Mouse (Mus musculus) T-helper 2 cell (primary cell): ENCODE measurements at regions not wholly inside any gene's neighbourhood (a gene's known extent, or its start where the extent isn't known, plus 50 kb on each side); places are given as distances from the start of the nearest gene placed in this dataset.

ENCODE experiments used
- in situ Hi-C: fragments of 300-600 bp; cut with MboI, MseI; formaldehyde crosslinking; loops from one replicate; pipeline ENCODE4 v1.15.1; 2025; ENCODE audit warnings: high pct_unique_total_duplicates

GRCm38 (mm10) chr15:70276838-70277237 lies 3557.5 kb upstream of the Gm6569 start:
- in situ Hi-C loops = no loop called here

GRCm38 (mm10) chr15:70321781-70322180 lies 3512.6 kb upstream of the Gm6569 start:
- in situ Hi-C loops = no loop called here

GRCm38 (mm10) chr15:70339241-70339640 lies 3495.1 kb upstream of the Gm6569 start:
- in situ Hi-C loops = no loop called here

GRCm38 (mm10) chr15:70341401-70341800 lies 3493.0 kb upstream of the Gm6569 start:
- in situ Hi-C loops = loop anchor here (10.0 kb wide), 1 partner anchor 1867 kb away; no protein-coding TSS in a partner anchor

- in situ Hi-C loops = no loop called here
Observed at GRCm38 (mm10) chr15:70357961-70358360, 3476.4 kb upstream of the Gm6569 start.

- in situ Hi-C loops = no loop called here
Observed at GRCm38 (mm10) chr15:70384631-70385030, 3449.7 kb upstream of the Gm6569 start.

- in situ Hi-C loops = no loop called here
Observed at GRCm38 (mm10) chr15:70416311-70416710, 3418.1 kb upstream of the Gm6569 start.

GRCm38 (mm10) chr15:70425566-70425965 lies 3408.8 kb upstream of the Gm6569 start:
- in situ Hi-C loops = no loop called here
